Mouse (Mus musculus) midbrain, embryonic 15.5 days (tissue): ENCODE measurements around the gene Rab24. TPM values are rescaled to one million over a fixed set of nuclear protein-coding genes. Genes with fewer than 3 reads are reported as not detected.

Experiments used
- polyA plus RNA-seq: library from polyadenylated mRNA; unstranded; fragments of >200 nt; fragmentation: Nextera tagmentation; extraction: Ambion mirVana; gene quantifications from 2 replicates; pipeline ENCODE4 v1.2.1, GENCODE M21; 2015

The Rab24 gene
- polyA plus RNA-seq, 1 experiment from 2014 or later: 105 TPM

Other genes starting within 250 kb of the Rab24 start
- 17.7 and 21.5 TPM in 2 replicates for gene Uimc1, start 221.6 kb downstream of the Rab24 start, polyA plus RNA-seq
- gene Zfp346, start 216.6 kb downstream of the Rab24 start, polyA plus RNA-seq: 28.9 and 32.6 TPM in 2 replicates
- not detected in 2 replicates for gene Gm17617, start 188.4 kb downstream of the Rab24 start, polyA plus RNA-seq
- 0.37 and 0.50 TPM in 2 replicates for gene Fgfr4, start 169.3 kb downstream of the Rab24 start, polyA plus RNA-seq
- gene Nsd1, start 112.2 kb downstream of the Rab24 start, polyA plus RNA-seq: 59.1 and 64.3 TPM in 2 replicates
- 331 and 355 TPM in 2 replicates for gene Prelid1, start 1.4 kb downstream of the Rab24 start, polyA plus RNA-seq
- 7.6 and 11.8 TPM in 2 replicates for gene Mxd3, start 7.9 kb upstream of the Rab24 start, polyA plus RNA-seq
- gene Lman2, start 40.8 kb upstream of the Rab24 start, polyA plus RNA-seq: 57.1 and 57.5 TPM in 2 replicates
- gene Rgs14, start 47.8 kb upstream of the Rab24 start, polyA plus RNA-seq: 0.34 and 0.52 TPM in 2 replicates
- 0.05 TPM in 1 of 2 replicates, not detected in the other for gene Slc34a1, start 76.2 kb upstream of the Rab24 start, polyA plus RNA-seq
- gene Pfn3, start 93.3 kb upstream of the Rab24 start, polyA plus RNA-seq: 0.43 and 0.45 TPM in 2 replicates
- gene F12, start 104.8 kb upstream of the Rab24 start, polyA plus RNA-seq: 0.09 and 0.14 TPM in 2 replicates
- gene Grk6, start 123.1 kb upstream of the Rab24 start, polyA plus RNA-seq: 40.8 and 41.4 TPM in 2 replicates
- gene Prr7, start 142.3 kb upstream of the Rab24 start, polyA plus RNA-seq: 5.5 and 5.7 TPM in 2 replicates
- gene Dbn1, start 166.2 kb upstream of the Rab24 start, polyA plus RNA-seq: 622 and 645 TPM in 2 replicates
- 167 and 171 TPM in 2 replicates for gene Pdlim7, start 191.7 kb upstream of the Rab24 start, polyA plus RNA-seq
- gene Dok3, start 207.3 kb upstream of the Rab24 start, polyA plus RNA-seq: 5.6 and 6.4 TPM in 2 replicates
- 61.2 and 63.6 TPM in 2 replicates for gene Ddx41, start 214.7 kb upstream of the Rab24 start, polyA plus RNA-seq
- 62.9 and 65.2 TPM in 2 replicates for gene Fam193b, start 249.2 kb upstream of the Rab24 start, polyA plus RNA-seq